Comparison of ENCODE assay signal across 24 mouse cellular contexts in the genomic region with DNA sequence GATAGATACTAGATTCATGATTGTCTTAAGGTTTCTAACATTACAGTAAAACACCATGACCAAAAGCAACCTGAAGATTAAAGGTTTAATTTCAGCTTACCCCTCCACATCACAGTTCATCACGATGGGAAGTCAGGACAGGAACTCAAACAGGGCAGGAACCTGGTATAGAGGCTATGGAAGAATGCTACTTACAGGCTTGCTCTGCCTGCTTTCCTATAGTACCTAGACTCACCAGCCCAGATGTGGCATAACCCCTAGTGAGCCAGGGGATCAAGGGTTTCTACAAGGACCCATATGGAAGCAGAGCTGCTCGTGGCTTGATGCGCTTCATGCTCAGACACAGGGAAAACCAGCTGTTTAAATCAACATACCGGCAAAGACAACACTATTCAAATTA.
DNase-seq lines count a peak whose midpoint lies in the region; ATAC-seq and TF ChIP-seq lines count a peak whose summit lies in the region.
"Had no signal": no experiment of that assay in that cellular context is flagged by ENCODE, and none has a peak within 500 bp of the region (broad histone marks: within the 10 kb centered on the region; RNA-seq: fewer than 3 reads in every experiment).

No protein-coding gene starts in this region.

- ATAC-seq in forebrain, embryonic 12.5 days (ENCODE audit: low FRiP score) = no peak
- ATAC-seq in heart, embryonic 12.5 days (ENCODE audit: insufficient number of reproducible peaks, low FRiP score) = 0 out of 2 replicates have a peak, but pooled peaks have one; percentile 33
- peak; percentile 48 for ATAC-seq in liver, embryonic 12.5 days
- ATAC-seq: inflammation-experienced regulatory T-cells, adult 6 months; lung, postnatal 0 days had no signal

- no peaks in the 10 kb centered on the region for H3K79me2 ChIP-seq in MEL (ENCODE audit: control insufficient read depth, insufficient read depth, low read length, poor library complexity)

- no peak for TF ChIP-seq EP300 in MEL (IDR thresholded peaks at IDR 0.05; ENCODE audit: low read depth in 1 of 2, low read length in 2 of 2)

- TF ChIP-seq POLR2A in MEL (IDR thresholded peaks at IDR 0.05; ENCODE audit: control insufficient read depth in 1 of 2, insufficient read depth in 1 of 2, low read depth in 1 of 2, low read length in 2 of 2, poor library complexity in 1 of 2) = no peak

- H3K9me3 ChIP-seq in forebrain, embryonic 10.5 days = no peaks in the 10 kb centered on the region
- H3K9me3 ChIP-seq in forebrain, embryonic 12.5 days = no peaks in the 10 kb centered on the region
- H3K9me3 ChIP-seq in heart, embryonic 12.5 days (replicated peaks) = no peaks in the 10 kb centered on the region
- no peaks in the 10 kb centered on the region for H3K9me3 ChIP-seq in MEL (replicated peaks; ENCODE audit: insufficient read depth, low read length)
- no peaks in the 10 kb centered on the region for H3K9me3 ChIP-seq in liver, embryonic 12.5 days (replicated peaks)
- H3K9me3 ChIP-seq: embryonic facial prominence, embryonic 13.5 days; hindbrain, embryonic 12.5 days; limb, embryonic 15.5 days had no signal

- no peaks in the 10 kb centered on the region for H3K27me3 ChIP-seq in forebrain, embryonic 10.5 days (ENCODE audit: poor library complexity, severe bottlenecking)
- H3K27me3 ChIP-seq in forebrain, embryonic 12.5 days = no peaks in the 10 kb centered on the region
- H3K27me3 ChIP-seq in heart, embryonic 12.5 days (replicated peaks) = no peaks in the 10 kb centered on the region
- H3K27me3 ChIP-seq in MEL (ENCODE audit: control insufficient read depth in 1 of 2, insufficient read depth in 2 of 2, low read length in 2 of 2) = peaks cover 0 to 2% of the 10 kb centered on the region in 2 experiments; a peak in 1 of 4 replicates
- no peaks in the 10 kb centered on the region for H3K27me3 ChIP-seq in liver, embryonic 12.5 days (replicated peaks)
- H3K27me3 ChIP-seq: embryonic facial prominence, embryonic 13.5 days; hindbrain, embryonic 12.5 days; limb, embryonic 15.5 days had no signal

- DNase-seq in forebrain, embryonic 10.5 days (ENCODE audit: extremely low spot score, low spot score) = no peak
- no peak for DNase-seq in heart, postnatal 25 days (ENCODE audit: low spot score)
- DNase-seq in MEL (ENCODE audit: low read depth, low spot score) = no peak
- DNase-seq in ovary, postnatal 14 days (ENCODE audit: low spot score) = no peak
- DNase-seq in layer of hippocampus, postnatal 25 days (ENCODE audit: extremely low spot score in 1 of 2, low spot score in 1 of 2) = no peak
- DNase-seq: adrenal gland, postnatal 14 days; cerebellum, adult 8-10 months; cerebellum, postnatal 36 days; embryo, embryonic 11 days; gastrocnemius, postnatal 36 days; kidney, adult 8-10 months; kidney, postnatal 10 days; left cerebral cortex, postnatal 4 days; thymus, adult 2 months; thymus, postnatal 4 days had no signal

- H3K4me3 ChIP-seq in forebrain, embryonic 10.5 days = no peak overlapping the region
- no peak overlapping the region for H3K4me3 ChIP-seq in forebrain, embryonic 12.5 days (replicated peaks)
- H3K4me3 ChIP-seq in heart, embryonic 12.5 days = peak overlapping the region; percentile 8; the same call in 1 of the 2 replicates
- H3K4me3 ChIP-seq in MEL (ENCODE audit: control insufficient read depth in 1 of 2, insufficient read depth in 1 of 2, low read depth in 2 of 2, low read length in 2 of 2) = no peak overlapping the region
- H3K4me3 ChIP-seq in liver, embryonic 12.5 days = peak overlapping the region; percentile 39
- H3K4me3 ChIP-seq: embryonic facial prominence, embryonic 13.5 days; hindbrain, embryonic 12.5 days; limb, embryonic 15.5 days had no signal

- no peak overlapping the region for H3K9ac ChIP-seq in forebrain, embryonic 12.5 days
- no peak overlapping the region for H3K9ac ChIP-seq in heart, embryonic 12.5 days
- no peak overlapping the region for H3K9ac ChIP-seq in MEL (ENCODE audit: control insufficient read depth, low read depth, low read length, poor library complexity, severe bottlenecking)
- peak overlapping the region; percentile 63 for H3K9ac ChIP-seq in liver, embryonic 12.5 days
- H3K9ac ChIP-seq: embryonic facial prominence, embryonic 13.5 days; hindbrain, embryonic 12.5 days; limb, embryonic 15.5 days had no signal

- H3K4me1 ChIP-seq in forebrain, embryonic 10.5 days = no peaks in the 10 kb centered on the region
- no peaks in the 10 kb centered on the region for H3K4me1 ChIP-seq in forebrain, embryonic 12.5 days
- peaks cover 78% of the 10 kb centered on the region for H3K4me1 ChIP-seq in heart, embryonic 12.5 days (replicated peaks)
- peaks cover 14 to 25% of the 10 kb centered on the region in 2 experiments for H3K4me1 ChIP-seq in MEL (ENCODE audit: control insufficient read depth in 1 of 2, insufficient read depth in 2 of 2, low read length in 2 of 2)
- H3K4me1 ChIP-seq in liver, embryonic 12.5 days = peaks cover 76% of the 10 kb centered on the region
- H3K4me1 ChIP-seq: embryonic facial prominence, embryonic 13.5 days; hindbrain, embryonic 12.5 days; limb, embryonic 15.5 days had no signal

- intact Hi-C loops in heart, postnatal 25 days (cut with DNase I) = no loop called here

- 82% methylated on average over 4 of the region's 4 CpGs for WGBS in forebrain, embryonic 10.5 days
- WGBS in forebrain, embryonic 12.5 days = 84% methylated on average over 4 of the region's 4 CpGs
- WGBS in heart, embryonic 12.5 days = 33% methylated on average over 4 of the region's 4 CpGs
- 33% methylated on average over 4 of the region's 4 CpGs for WGBS in liver, embryonic 12.5 days (ENCODE audit: insufficient replicate concordance)

- H3K36me3 ChIP-seq in forebrain, embryonic 10.5 days (replicated peaks) = no peaks in the 10 kb centered on the region
- H3K36me3 ChIP-seq in forebrain, embryonic 12.5 days (replicated peaks) = no peaks in the 10 kb centered on the region
- H3K36me3 ChIP-seq in heart, embryonic 12.5 days = no peaks in the 10 kb centered on the region
- peaks cover 0 to 24% of the 10 kb centered on the region in 2 experiments; a peak in 2 of 4 replicates for H3K36me3 ChIP-seq in MEL (ENCODE audit: control insufficient read depth in 1 of 2, insufficient read depth in 2 of 2, low read length in 2 of 2)
- no peaks in the 10 kb centered on the region for H3K36me3 ChIP-seq in liver, embryonic 12.5 days
- H3K36me3 ChIP-seq: embryonic facial prominence, embryonic 13.5 days; hindbrain, embryonic 12.5 days; limb, embryonic 15.5 days had no signal

- TF ChIP-seq RAD21 in MEL (IDR thresholded peaks at IDR 0.05; ENCODE audit: low read depth, low read length) = no peak

- H3K27ac ChIP-seq in forebrain, embryonic 10.5 days = 0 out of 2 replicates have a peak overlapping the region, but pooled peaks have one; percentile 60
- H3K27ac ChIP-seq in forebrain, embryonic 12.5 days = no peak overlapping the region
- H3K27ac ChIP-seq in heart, embryonic 12.5 days (ENCODE audit: poor library complexity, severe bottlenecking) = peak overlapping the region; percentile 99
- peak overlapping the region; percentile 26 for H3K27ac ChIP-seq in MEL (ENCODE audit: control insufficient read depth, low read depth, low read length)
- H3K27ac ChIP-seq in liver, embryonic 12.5 days = peak overlapping the region; percentile 97
- H3K27ac ChIP-seq: embryonic facial prominence, embryonic 13.5 days; hindbrain, embryonic 12.5 days; limb, embryonic 15.5 days had no signal

- H3K4me2 ChIP-seq in forebrain, embryonic 12.5 days = no peak overlapping the region
- H3K4me2 ChIP-seq in heart, embryonic 12.5 days = peak overlapping the region; percentile 38
- H3K4me2 ChIP-seq in liver, embryonic 12.5 days = peak overlapping the region; percentile 71
- H3K4me2 ChIP-seq: embryonic facial prominence, embryonic 13.5 days; hindbrain, embryonic 12.5 days; limb, embryonic 15.5 days; midbrain, embryonic 11.5 days had no signal

- TF ChIP-seq CTCF in MEL (IDR thresholded peaks at IDR 0.05 in 2 of 3, conservative IDR thresholded peaks at IDR 0.05 in 1 of 3; ENCODE audit: control insufficient read depth in 1 of 3, insufficient read depth in 1 of 3, low read depth in 2 of 3, low read length in 3 of 3, poor library complexity in 1 of 3, severe bottlenecking in 1 of 3) = no peak

TF ChIP-seq in MEL, 35 proteins besides CTCF, POLR2A, EP300 and RAD21:
- TF ChIP-seq UBTF (IDR thresholded peaks at IDR 0.05; ENCODE audit: borderline replicate concordance, insufficient read depth, low read depth, low read length) = no peak
- TF ChIP-seq MYC (IDR thresholded peaks at IDR 0.05; ENCODE audit: low read depth, low read length) = no peak

Comparison
In these comparisons a context has a peak if more than half of its experiments do, and no peak if none do; other contexts are left out.
1. H3K4me3 ChIP-seq: peak in heart, embryonic 12.5 days (single experiment) and liver, embryonic 12.5 days (single experiment); none in forebrain, embryonic 10.5 days (single experiment), forebrain, embryonic 12.5 days (single experiment) and MEL (0 of 2).